Mouse (Mus musculus) small intestine, adult 2 months (tissue): ENCODE results near the gene Odf4. TPM values are rescaled to one million over a fixed set of nuclear protein-coding genes. Genes with fewer than 3 reads are reported as not detected.
A peak's percentile ranks its signal among the peaks of the same experiment; 100 is the strongest.
"Not testable (repeated sequence)": the region's sequence is repeated elsewhere in the genome, so short reads cannot be mapped to it uniquely, and the experiment has no call there.

Experiments used
- H3K27ac ChIP-seq: fragments of 200-500 bp; 2 replicates; pipeline ENCODE4 v1.5.1; 2012; ENCODE audit warnings: low read depth, low read length, control low read depth, inconsistent platforms; ENCODE audit not compliant: insufficient read depth
- H3K27me3 ChIP-seq: fragments of 200-500 bp; 2 replicates; pipeline ENCODE4 v1.6.1; 2012; ENCODE audit warnings: mild to moderate bottlenecking, moderate library complexity, low read length, inconsistent platforms; ENCODE audit not compliant: control insufficient read depth, insufficient read depth
- H3K36me3 ChIP-seq: fragments of 200-500 bp; 2 replicates; pipeline ENCODE4 v1.6.1; 2012; ENCODE audit warnings: mild to moderate bottlenecking, low read length, control low read depth, inconsistent platforms; ENCODE audit not compliant: control insufficient read depth, insufficient read depth
- H3K4me1 ChIP-seq: fragments of 200-500 bp; 2 replicates; pipeline ENCODE4 v1.6.1; 2012; ENCODE audit warnings: low read length, inconsistent platforms, mixed read lengths; ENCODE audit not compliant: control insufficient read depth, insufficient read depth, insufficient read length
- H3K4me3 ChIP-seq: fragments of 200-500 bp; 2 replicates; pipeline ENCODE4 v1.5.1; 2012; ENCODE audit warnings: low read depth, mild to moderate bottlenecking, control low read depth, inconsistent platforms, low read length, moderate library complexity
- CTCF ChIP-seq: fragments of 200-500 bp; IDR thresholded peaks from 2 replicates; pipeline ENCODE4 v1.5.1; 2012; ENCODE audit warnings: low read depth, mild to moderate bottlenecking, control low read depth, inconsistent platforms, low read length, moderate library complexity, mixed read lengths; ENCODE audit not compliant: insufficient replicate concordance, insufficient read length; ENCODE audit errors: extremely low read depth
- POLR2A ChIP-seq: fragments of 200-500 bp; IDR thresholded peaks from 2 replicates; pipeline ENCODE4 v1.6.1; 2012; ENCODE audit warnings: low read depth, mild to moderate bottlenecking, control low read depth, inconsistent platforms, low read length, moderate library complexity
- WGBS: fragments of 180-500 bp; shearing (Covaris S2); methylation state at CpG from one replicate; pipeline ENCODE4 v1.1.7; 2018; 5-methylcytosine and 5-hydroxymethylcytosine counted together
- polyA plus RNA-seq: library from polyadenylated mRNA; depleted of rRNA; stranded (reverse); fragments of >200 nt; gene quantifications from 2 replicates; pipeline ENCODE4 v1.2.3, GENCODE M21; 2012

Gene Odf4
- polyA plus RNA-seq, 1 experiment = not detected

DNA sequence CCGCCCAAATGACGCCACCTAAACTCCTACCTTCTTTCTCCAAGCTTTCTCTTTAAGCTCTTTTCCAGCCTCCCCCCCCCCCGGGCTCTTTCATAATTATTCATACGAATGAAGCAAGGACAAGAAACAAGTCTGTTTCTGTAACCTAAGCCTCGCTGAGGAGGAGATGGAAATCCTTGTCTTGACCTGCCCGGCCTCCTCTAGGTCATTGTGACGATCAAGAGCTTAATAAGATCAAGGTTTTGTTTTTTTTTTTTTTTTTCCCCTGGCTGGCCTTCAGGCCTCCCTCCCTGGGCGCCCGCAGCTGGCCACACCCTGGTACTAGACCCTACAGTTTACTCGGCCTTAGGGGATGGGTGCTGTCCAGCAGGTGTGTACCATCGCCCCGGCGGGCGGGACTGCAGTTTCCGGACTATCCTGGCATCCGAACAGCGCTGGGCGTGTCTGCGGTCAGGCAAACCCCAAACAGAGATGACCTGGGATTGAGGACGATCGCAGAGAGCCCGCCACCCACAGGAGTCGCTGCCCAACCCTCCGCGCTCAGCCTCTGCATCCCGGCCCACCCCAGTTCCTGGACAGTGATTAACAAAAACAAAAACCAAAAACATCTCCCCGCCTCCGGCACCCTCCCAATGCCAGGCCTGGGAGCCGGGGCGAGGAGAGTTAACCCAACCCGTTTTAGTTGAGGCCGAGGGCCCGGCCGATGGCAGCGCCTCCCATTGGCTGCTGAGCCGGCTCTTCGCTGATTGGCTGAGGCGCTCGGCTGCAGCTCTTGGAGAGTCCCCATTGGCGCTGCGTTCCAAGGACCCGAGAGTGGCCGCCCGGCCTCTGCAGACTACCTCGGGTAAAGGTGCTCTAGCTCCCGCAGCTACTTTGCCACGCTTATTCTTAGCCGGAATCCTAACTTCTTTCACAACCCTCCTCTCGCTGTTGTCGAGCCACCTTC lies 40.7 kb upstream of the Odf4 start, which contains the start of gene Slc25a35:
Slc25a35 (plus strand) TSS at position 795 of the 946 bp plus-strand sequence.
- Histone ChIP-seq H3K27me3 (no peaks in the 10 kb centered on the region), H3K27ac (peak within 1 kb of the TSS; percentile 24), H3K4me3 (peak within 1 kb of the TSS; percentile 69), H3K4me1 (peaks cover 9% of the 10 kb centered on the region), H3K36me3 (no peaks in the 10 kb centered on the region)
- WGBS = under 1% methylated on average over 50 of the region's 50 CpGs
- TF ChIP-seq POLR2A (no peak; the same call in 1 of the 2 replicates), CTCF (no peak)

- Histone ChIP-seq H3K36me3 (no peaks in the 10 kb centered on the region), H3K27me3 (no peaks in the 10 kb centered on the region), H3K4me1 (peaks cover 5% of the 10 kb centered on the region), H3K27ac (no peak overlapping the region), H3K4me3 (no peak overlapping the region)
- no peak for TF ChIP-seq CTCF
- TF ChIP-seq POLR2A = no peak
- WGBS = 40% methylated on average over 1 of the region's 1 CpGs
These were observed 39.7 kb upstream of the Odf4 start for GRCm38 (mm10) chr11:68966554-68966953.

DNA sequence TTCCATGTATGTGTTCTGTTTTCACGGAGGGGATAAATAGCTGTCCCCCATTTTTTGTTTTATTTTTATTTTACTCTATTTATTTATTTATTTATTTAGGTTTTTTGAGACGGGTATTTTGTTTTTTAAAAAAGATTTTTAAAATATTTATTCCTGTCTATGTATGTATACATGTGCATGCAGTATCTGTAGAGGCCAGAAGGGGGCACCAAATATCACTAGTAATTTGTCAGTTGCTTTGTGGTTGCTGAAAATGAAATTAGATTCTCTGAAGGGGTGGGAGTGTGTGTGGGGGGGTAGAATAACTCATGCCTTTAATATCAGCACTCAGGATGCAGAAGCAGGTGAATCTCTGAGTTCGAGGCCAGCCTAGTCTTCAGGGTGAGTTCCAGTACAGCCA lies 39.0 kb upstream of the Odf4 start:
- WGBS = 29% methylated on average over 3 of the region's 3 CpGs
- no peak overlapping the region for H3K4me3 ChIP-seq
- H3K27ac ChIP-seq = no peak overlapping the region
- TF ChIP-seq POLR2A (no peak), CTCF (peak; percentile 30; the same call in 1 of the 2 replicates)
- no peaks in the 10 kb centered on the region for H3K36me3 ChIP-seq
- no peaks in the 10 kb centered on the region for H3K27me3 ChIP-seq
- peaks cover 5% of the 10 kb centered on the region for H3K4me1 ChIP-seq

DNA sequence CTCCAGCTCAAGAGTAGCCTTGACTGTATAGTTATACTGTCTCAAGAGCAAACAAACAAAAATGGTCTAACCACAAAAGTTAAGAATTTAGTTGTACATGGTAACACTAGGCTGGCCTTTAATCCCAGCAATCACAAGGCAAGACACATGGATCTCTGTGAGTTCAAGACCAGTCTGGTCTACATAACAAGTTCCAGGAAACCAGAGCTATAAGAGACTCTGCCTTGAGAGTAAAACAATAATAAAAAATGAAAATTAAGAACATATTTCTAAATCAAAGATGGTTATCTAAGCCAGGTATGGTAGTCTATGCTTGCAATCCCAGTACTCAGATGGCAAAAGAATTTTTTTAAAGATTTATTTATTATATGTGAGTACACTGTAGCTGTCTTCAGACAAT lies 38.2 kb upstream of the Odf4 start:
- TF ChIP-seq CTCF (no peak), POLR2A (no peak)
- Histone ChIP-seq H3K4me3 (no peak overlapping the region), H3K27ac (no peak overlapping the region), H3K36me3 (no peaks in the 10 kb centered on the region), H3K27me3 (no peaks in the 10 kb centered on the region), H3K4me1 (peaks cover 5% of the 10 kb centered on the region)

- no peak for TF ChIP-seq CTCF
- TF ChIP-seq POLR2A = no peak
- no peak overlapping the region for H3K4me3 ChIP-seq
- WGBS = 79% methylated on average over 2 of the region's 2 CpGs
- H3K4me1 ChIP-seq = peaks cover under 1% of the 10 kb centered on the region; the same call in 1 of the 2 replicates
- no peak overlapping the region for H3K27ac ChIP-seq
- no peaks in the 10 kb centered on the region for H3K36me3 ChIP-seq
- H3K27me3 ChIP-seq = no peaks in the 10 kb centered on the region
These were observed 36.5 kb upstream of the Odf4 start for GRCm38 (mm10) chr11:68963405-68963804.

- H3K27me3 ChIP-seq, H3K4me3 ChIP-seq, H3K4me1 ChIP-seq, H3K36me3 ChIP-seq, H3K27ac ChIP-seq: not testable (repeated sequence)
- 14% methylated on average over 11 of the region's 11 CpGs for WGBS
These were observed 35.3 kb upstream of the Odf4 start for GRCm38 (mm10) chr11:68962159-68962558.

GRCm38 (mm10) chr11:68961596-68961995 lies 34.7 kb upstream of the Odf4 start:
- H3K4me3 ChIP-seq = no peak overlapping the region
- WGBS = 36% methylated on average over 3 of the region's 3 CpGs
- no peak overlapping the region for H3K27ac ChIP-seq

More at GRCm38 (mm10) chr11:68961596-68961995, 34.7 kb upstream of the Odf4 start:
- Histone ChIP-seq H3K36me3 (no peaks in the 10 kb centered on the region), H3K27me3 (no peaks in the 10 kb centered on the region), H3K4me1 (no peaks in the 10 kb centered on the region)
- TF ChIP-seq CTCF (no peak), POLR2A (no peak)
